Mouse (Mus musculus) activated CD4-positive, CD25-positive, alpha-beta regulatory T cell (primary cell): ENCODE data around the gene Rtp2. TPM values are rescaled to one million over a fixed set of nuclear protein-coding genes. Genes with fewer than 3 reads are reported as not detected.

Source experiments
- polyA plus RNA-seq, 2 experiments: library from polyadenylated mRNA; unstranded; fragments of 100-300 nt; shearing (Covaris generic); gene quantifications; one replicate each; pipeline ENCODE4 v1.2.1; 2017

Rtp2 gene
- polyA plus RNA-seq: under 1 TPM in 1 of 2 experiments, not detected in 1; 0.45 TPM

DNA sequence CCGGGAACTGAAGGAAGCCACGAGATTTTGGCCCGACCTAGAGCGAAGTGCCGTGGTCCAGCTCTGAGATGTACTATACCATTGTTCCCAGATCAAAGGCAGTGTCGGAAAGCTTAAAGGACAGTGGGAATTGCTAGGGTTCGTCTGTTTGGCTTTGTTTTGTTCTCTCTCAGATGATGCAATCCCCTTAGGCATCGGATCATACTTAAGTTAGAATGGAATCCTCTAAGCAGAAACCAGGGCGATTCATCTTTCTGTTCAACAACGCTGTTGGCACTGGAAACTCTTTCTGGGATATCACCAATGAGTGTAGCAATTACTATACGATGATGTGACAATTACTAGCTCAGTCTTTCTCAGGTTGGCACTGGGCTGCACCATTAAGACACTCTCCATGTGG is at the start of gene Rtp2:
Gene Rtp2, minus strand, starts transcription at position 101 of the 400 bp plus-strand sequence.

DNA sequence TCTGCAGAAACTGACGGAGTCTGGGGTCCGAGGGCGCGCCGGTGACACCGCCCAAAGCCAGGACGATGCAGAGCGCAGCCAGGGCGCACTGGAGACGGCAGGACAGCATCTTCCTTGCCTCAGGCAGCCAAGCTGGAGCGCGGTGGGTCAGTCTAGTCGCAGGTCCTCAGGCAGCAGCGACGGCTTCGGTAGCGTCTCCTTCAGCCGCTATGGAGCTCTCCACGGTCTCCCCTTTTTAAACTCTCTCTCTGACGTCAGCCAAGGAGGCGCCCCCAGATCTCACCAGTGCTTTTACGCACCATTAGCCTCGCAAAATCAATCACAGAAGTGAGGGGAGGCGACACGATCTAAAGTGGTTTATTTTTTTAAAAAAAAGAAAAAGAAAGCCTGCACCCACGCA is 41.6 kb downstream of the Rtp2 start, which contains the start of gene Sst:
Gene Sst, minus strand, starts transcription at position 323 of the 400 bp plus-strand sequence.

Other genes with a start within 250 kb of the Rtp2 start
- not detected for gene Sst, start 41.4 kb downstream of the Rtp2 start, polyA plus RNA-seq
- gene Gm37419, start 56.1 kb upstream of the Rtp2 start, polyA plus RNA-seq: not detected
- 10 to 100 TPM in 1 of 2 experiments, 1 to 10 TPM in 1; 7.7 to 13.2 TPM for gene Bcl6, start 56.5 kb upstream of the Rtp2 start, polyA plus RNA-seq